Mouse (Mus musculus) midbrain, embryonic 10.5 days (tissue): ENCODE data around the gene Olfr1453. TPM values are rescaled to one million over a fixed set of nuclear protein-coding genes. Genes with fewer than 3 reads are reported as not detected.
"Not testable (repeated sequence)": the region's sequence is repeated elsewhere in the genome, so short reads cannot be mapped to it uniquely, and the experiment has no call there.

Source experiments
- DNase-seq: peaks from one replicate; pipeline ENCODE4 v3.0.0-alpha.2; 2017; ENCODE audit warnings: low spot score
- H3K27ac ChIP-seq: fragments of 300-500 bp; sonication (generic); replicated peaks from 2 replicates; pipeline ENCODE4 v1.5.1; 2016; ENCODE audit warnings: mild to moderate bottlenecking
- H3K27me3 ChIP-seq: fragments of 300-500 bp; sonication (generic); 2 replicates; pipeline ENCODE4 v1.6.1; 2016; ENCODE audit warnings: low read depth, mild to moderate bottlenecking; ENCODE audit not compliant: poor library complexity, severe bottlenecking
- H3K36me3 ChIP-seq: fragments of 300-500 bp; sonication (generic); 2 replicates; pipeline ENCODE4 v1.6.1; 2016; ENCODE audit warnings: mild to moderate bottlenecking, moderate library complexity
- H3K4me1 ChIP-seq: fragments of 300-500 bp; sonication (generic); 2 replicates; pipeline ENCODE4 v1.6.1; 2016
- H3K4me3 ChIP-seq: fragments of 300-500 bp; sonication (generic); 2 replicates; pipeline ENCODE4 v1.5.1; 2016; ENCODE audit warnings: mild to moderate bottlenecking, moderate library complexity
- H3K9me3 ChIP-seq: fragments of 300-500 bp; sonication (generic); replicated peaks from 2 replicates; pipeline ENCODE4 v1.6.1; 2016; ENCODE audit warnings: mild to moderate bottlenecking
- WGBS: fragments of 180-500 bp; shearing (Covaris S2); methylation state at CpG from one replicate; pipeline ENCODE4 v1.1.7; 2016; 5-methylcytosine and 5-hydroxymethylcytosine counted together
- polyA plus RNA-seq: library from polyadenylated mRNA; unstranded; fragments of >200 nt; fragmentation: Nextera tagmentation; extraction: Ambion mirVana; gene quantifications from 2 replicates; pipeline ENCODE4 v1.2.1, GENCODE M21; 2016

Gene Olfr1453
- polyA plus RNA-seq = not detected in 2 replicates

- Histone ChIP-seq H3K4me3 (no peak within 1 kb of the TSS), H3K36me3 (no peaks in the 10 kb centered on the region), H3K27me3 (no peaks in the 10 kb centered on the region), H3K27ac (no peak within 1 kb of the TSS), H3K4me1 (no peaks in the 10 kb centered on the region), H3K9me3 (peaks cover 14% of the 10 kb centered on the region)
- no peak for DNase-seq
- 68% methylated on average over 1 of the region's 1 CpGs for WGBS
Observed at GRCm38 (mm10) chr19:13028227-13028626, at the start of gene Olfr1453. Gene Olfr1453 (minus strand): TSS chr19:13028327.

GRCm38 (mm10) chr19:13060310-13060709, 32.2 kb upstream of the Olfr1453 start, which contains the start of gene Olfr1454:
Gene Olfr1454 (plus strand): TSS chr19:13060610.
- H3K27me3 ChIP-seq = no peaks in the 10 kb centered on the region
- H3K4me1 ChIP-seq = no peaks in the 10 kb centered on the region
- H3K9me3 ChIP-seq = peaks cover 45% of the 10 kb centered on the region
- H3K27ac ChIP-seq = no peak within 1 kb of the TSS
- WGBS = 84% methylated on average over 2 of the region's 2 CpGs
- no peaks in the 10 kb centered on the region for H3K36me3 ChIP-seq
- no peak for DNase-seq
- no peak within 1 kb of the TSS for H3K4me3 ChIP-seq

DNA sequence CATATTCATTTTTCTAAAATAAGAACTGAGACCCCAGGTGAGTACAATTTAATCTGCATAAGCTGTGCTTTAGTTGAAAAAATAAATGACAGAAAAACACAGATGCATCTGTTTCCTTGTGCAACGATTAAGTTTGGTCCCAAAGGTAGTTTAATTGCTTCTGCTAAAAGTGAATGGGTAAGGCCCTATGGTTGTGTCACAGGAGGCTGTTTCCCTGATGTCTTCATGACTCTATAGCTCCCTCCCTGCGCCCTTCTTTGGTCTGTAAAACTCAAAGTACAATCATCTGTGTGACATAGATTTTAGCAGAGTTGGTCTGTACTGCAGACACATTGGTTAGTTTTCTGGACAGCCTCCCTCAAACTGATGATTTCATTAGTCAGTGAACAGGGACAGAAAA, 33.4 kb downstream of the Olfr1453 start, which contains the start of gene Olfr1451:
Gene Olfr1451 (plus strand): TSS at position 301 of the 400 bp plus-strand sequence.
- no peak for DNase-seq
- WGBS = 75% methylated on average over 2 of the region's 2 CpGs
- H3K27me3 ChIP-seq = no peaks in the 10 kb centered on the region

DNA sequence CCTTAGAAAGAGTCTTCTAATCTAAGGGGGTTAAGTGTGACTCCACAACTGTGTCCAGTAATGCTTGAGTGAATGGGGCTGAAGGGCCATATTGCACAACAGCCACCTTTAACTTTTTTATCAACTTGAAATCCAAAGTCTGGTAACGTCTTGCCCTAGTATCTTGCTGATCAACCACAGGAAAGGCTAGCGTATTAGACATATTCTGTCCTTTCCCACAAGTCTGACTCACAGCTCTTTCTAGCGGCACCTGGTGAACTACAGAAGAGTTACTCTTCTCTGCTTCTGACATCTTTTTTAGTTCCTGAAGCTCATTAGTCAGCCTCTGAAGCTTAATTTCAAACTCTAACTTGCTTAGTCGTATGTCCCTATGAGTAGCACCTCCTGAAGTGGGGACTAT, 35.8 kb downstream of the Olfr1453 start:
- H3K4me3 ChIP-seq, H3K27me3 ChIP-seq, H3K4me1 ChIP-seq, H3K36me3 ChIP-seq, H3K27ac ChIP-seq, DNase-seq: not testable (repeated sequence)
- H3K9me3 ChIP-seq = peaks cover 32% of the 10 kb centered on the region
- 96% methylated on average over 4 of the region's 4 CpGs for WGBS

More for the DNA sequence above, 33.4 kb downstream of the Olfr1453 start, which contains the start of gene Olfr1451:
- Histone ChIP-seq H3K4me1 (no peaks in the 10 kb centered on the region), H3K36me3 (no peaks in the 10 kb centered on the region), H3K9me3 (peaks cover 37% of the 10 kb centered on the region), H3K4me3 (no peak within 1 kb of the TSS), H3K27ac (no peak within 1 kb of the TSS)

Other genes starting within 250 kb of the Olfr1453 start
- gene Zfp91, start 232.2 kb downstream of the Olfr1453 start, polyA plus RNA-seq = 13.3 and 15.6 TPM in 2 replicates
- gene Lpxn, start 232.1 kb downstream of the Olfr1453 start, polyA plus RNA-seq = 1.2 TPM in 2 replicates
- not detected in 2 replicates for gene Gm5244, start 181.6 kb downstream of the Olfr1453 start, polyA plus RNA-seq
- gene Olfr1444, start 171.0 kb downstream of the Olfr1453 start, polyA plus RNA-seq = not detected in 2 replicates
- gene Olfr1445, start 144.5 kb downstream of the Olfr1453 start, polyA plus RNA-seq = not detected in 2 replicates
- gene Olfr1446, start 134.8 kb downstream of the Olfr1453 start, polyA plus RNA-seq = not detected in 2 replicates
- gene Olfr1447, start 124.6 kb downstream of the Olfr1453 start, polyA plus RNA-seq = not detected in 2 replicates
- not detected in 2 replicates for gene Olfr1448, start 103.9 kb downstream of the Olfr1453 start, polyA plus RNA-seq
- not detected in 2 replicates for gene Olfr1449, start 97.5 kb downstream of the Olfr1453 start, polyA plus RNA-seq
- not detected in 2 replicates for gene Olfr1450, start 78.1 kb downstream of the Olfr1453 start, polyA plus RNA-seq
- gene Olfr1451, start 33.3 kb downstream of the Olfr1453 start, polyA plus RNA-seq = not detected in 2 replicates
- not detected in 2 replicates for gene Olfr1454, start 32.3 kb upstream of the Olfr1453 start, polyA plus RNA-seq
- not detected in 2 replicates for gene Olfr1457, start 69.6 kb upstream of the Olfr1453 start, polyA plus RNA-seq
- not detected in 2 replicates for gene Olfr1458, start 78.4 kb upstream of the Olfr1453 start, polyA plus RNA-seq
- not detected in 2 replicates for gene Olfr1459, start 121.2 kb upstream of the Olfr1453 start, polyA plus RNA-seq
- gene Olfr1461, start 134.7 kb upstream of the Olfr1453 start, polyA plus RNA-seq = not detected in 2 replicates
- not detected in 2 replicates for gene Olfr1462, start 157.4 kb upstream of the Olfr1453 start, polyA plus RNA-seq
- not detected in 2 replicates for gene Olfr1463, start 203.0 kb upstream of the Olfr1453 start, polyA plus RNA-seq